Mouse (Mus musculus): Measurements from ENCODE around the gene Dennd1a.

The Dennd1a gene

GRCm38 (mm10) chr2:38124727-38125126, 162.5 kb downstream of the Dennd1a start:
- no peak for DNase-seq (ENCODE audit: low read depth, low spot score)

- no peak for DNase-seq (ENCODE audit: low read depth, low spot score)
Observed at GRCm38 (mm10) chr2:38115000-38115399, 172.2 kb downstream of the Dennd1a start.

- no peak for DNase-seq (ENCODE audit: low read depth, low spot score)
Observed at GRCm38 (mm10) chr2:38111655-38112351, 175.4 kb downstream of the Dennd1a start.

DNA sequence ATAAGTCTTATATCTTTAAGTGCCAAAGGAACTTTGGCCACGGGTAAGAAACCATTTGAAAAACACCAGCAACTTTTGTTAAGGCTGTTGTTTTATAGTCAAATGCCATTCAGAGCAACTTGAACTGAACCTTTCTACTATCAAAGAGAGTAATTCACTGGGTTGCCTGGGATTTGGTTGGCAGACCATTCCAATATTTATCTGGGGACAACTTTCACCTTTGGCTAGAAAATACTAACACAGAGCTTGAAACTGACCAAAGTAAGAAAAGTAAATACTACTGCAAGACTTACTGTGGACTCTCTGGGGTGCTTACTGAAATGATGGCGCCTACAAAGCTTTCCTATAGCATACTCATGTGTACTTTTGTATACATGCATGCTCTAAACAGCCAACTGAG, 178.6 kb downstream of the Dennd1a start:
- no peak for DNase-seq (ENCODE audit: low read depth, low spot score)

DNA sequence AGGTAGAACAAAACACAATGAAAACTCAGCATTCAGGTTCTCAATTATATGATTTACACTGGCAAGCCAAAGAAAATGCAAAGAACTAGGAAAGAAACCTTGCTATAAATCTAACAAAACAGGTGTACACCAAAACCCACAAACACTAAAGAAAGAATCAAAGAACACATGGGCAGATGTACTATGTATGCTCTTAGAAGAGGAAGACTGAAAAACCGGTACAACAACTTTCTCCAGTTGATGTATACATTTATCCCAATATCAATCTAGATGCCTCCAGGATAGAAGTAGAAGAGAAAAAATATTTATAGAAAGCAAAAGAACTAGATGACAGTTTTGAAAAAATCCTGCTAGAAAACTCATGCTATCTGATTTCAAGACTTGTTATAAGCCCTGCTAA, 184.5 kb downstream of the Dennd1a start:
- DNase-seq (ENCODE audit: low read depth, low spot score) = no peak

DNA sequence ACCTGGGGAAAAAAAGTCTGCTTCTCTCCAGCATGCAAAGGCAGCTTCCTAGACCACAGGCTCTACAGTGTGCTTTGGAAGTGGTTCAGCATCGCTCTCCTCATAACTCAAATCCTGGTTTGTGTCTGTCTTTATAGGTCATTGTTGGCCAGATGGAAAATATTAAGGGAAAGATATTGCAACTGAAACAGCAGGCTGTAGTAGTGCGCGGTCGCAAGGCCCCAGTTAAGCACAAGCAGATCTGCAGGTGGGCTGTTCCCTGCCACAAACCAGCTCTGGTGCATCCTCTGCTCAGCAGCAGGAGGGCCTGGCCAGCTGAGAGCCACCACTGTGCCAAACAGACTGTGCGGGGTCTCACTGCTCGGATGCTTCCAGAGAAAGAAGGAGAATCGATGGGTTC, 186.9 kb downstream of the Dennd1a start:
- DNase-seq (ENCODE audit: low read depth, low spot score) = no peak

- no peak for DNase-seq (ENCODE audit: low read depth, low spot score)
Observed at GRCm38 (mm10) chr2:38099120-38099773, 187.9 kb downstream of the Dennd1a start.

- no peak for DNase-seq (ENCODE audit: low read depth, low spot score)
Observed at GRCm38 (mm10) chr2:38097469-38097868, 189.7 kb downstream of the Dennd1a start.

GRCm38 (mm10) chr2:38096328-38096727, 190.9 kb downstream of the Dennd1a start:
- no peak for DNase-seq (ENCODE audit: low read depth, low spot score)

- DNase-seq (ENCODE audit: low read depth, low spot score) = no peak
Observed at GRCm38 (mm10) chr2:38094380-38095163, 192.6 kb downstream of the Dennd1a start.

DNA sequence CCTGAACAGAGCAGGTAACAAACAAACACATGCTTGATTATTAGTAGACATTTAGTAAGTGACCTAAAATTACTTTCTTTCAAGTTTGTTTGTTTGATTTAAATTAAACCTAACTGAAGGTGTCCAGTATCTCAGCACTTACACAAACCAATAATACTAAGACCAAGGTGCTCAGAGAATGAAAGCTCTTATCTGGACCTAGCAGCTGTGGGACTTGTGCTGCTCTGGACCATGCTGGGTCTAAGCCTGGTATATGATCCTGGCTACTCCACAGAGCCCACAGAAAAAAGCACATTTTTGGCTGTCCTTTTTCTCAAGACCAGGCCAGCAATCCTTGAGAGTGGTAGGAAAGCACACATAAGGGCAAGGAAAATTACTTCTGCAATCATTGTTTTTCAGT, 193.2 kb downstream of the Dennd1a start:
- DNase-seq (ENCODE audit: low read depth, low spot score) = no peak

DNA sequence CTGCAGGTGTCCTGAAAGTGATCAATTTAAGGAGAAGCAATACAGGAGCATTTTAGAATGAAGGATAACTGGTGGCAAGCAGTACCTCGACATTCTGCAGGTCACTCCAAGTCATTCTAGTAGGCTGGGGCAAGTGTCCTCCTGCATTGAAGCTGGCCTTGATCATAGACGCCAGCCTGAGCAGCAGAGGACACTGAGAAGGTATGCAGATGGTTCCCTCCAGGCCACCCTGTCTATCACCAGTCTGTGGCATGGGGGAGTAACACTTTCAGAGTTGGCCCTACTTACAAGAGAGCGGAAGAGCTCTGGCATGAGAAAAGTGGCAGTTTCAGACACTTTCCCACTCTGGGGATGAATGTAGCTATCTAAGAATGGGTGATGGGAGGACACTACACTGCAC, 193.9 kb downstream of the Dennd1a start:
- DNase-seq (ENCODE audit: low read depth, low spot score) = no peak

DNA sequence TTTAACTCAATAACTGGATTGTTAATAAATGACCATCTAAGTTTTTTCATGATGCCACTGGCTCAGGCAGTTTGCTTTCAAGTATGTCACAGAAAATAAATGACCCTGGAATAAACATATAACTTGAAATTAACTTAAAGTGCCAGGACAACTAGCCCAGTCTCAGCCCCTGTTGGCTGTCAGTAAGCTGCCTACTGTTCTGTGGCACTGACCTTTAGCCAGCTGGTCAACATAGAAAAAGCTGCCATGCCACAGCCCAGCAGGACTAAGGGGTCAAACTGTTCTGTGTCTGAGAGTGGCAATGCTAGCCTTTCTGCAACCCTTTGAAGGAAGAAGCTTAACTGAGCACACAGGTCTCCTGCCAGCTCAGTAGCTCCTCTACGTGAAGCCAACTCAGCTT, 198.8 kb downstream of the Dennd1a start:
- DNase-seq (ENCODE audit: low read depth, low spot score) = no peak

GRCm38 (mm10) chr2:38085058-38085457, 202.1 kb downstream of the Dennd1a start:
- DNase-seq (ENCODE audit: low read depth, low spot score) = no peak

- DNase-seq (ENCODE audit: low read depth, low spot score) = no peak
Observed at GRCm38 (mm10) chr2:38083251-38083650, 203.9 kb downstream of the Dennd1a start.

DNA sequence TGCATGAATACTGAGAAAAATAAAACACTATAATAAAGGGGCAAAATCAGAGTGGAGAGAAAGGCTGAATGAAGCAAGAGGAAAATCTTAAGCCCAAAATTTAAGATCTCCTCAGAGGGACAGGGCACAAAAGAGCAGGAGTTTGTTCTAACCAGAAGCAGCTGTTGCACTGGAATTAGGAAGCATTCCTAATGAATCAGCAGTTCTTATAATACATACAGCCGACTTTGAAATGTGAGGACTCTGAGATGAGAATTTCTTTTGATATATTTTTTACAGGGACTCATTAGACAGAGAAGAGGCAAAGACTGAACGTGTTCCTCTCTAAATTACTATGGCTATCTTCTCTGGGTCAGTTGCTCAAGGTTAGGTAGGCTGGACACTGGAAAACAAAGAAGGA, 212.7 kb downstream of the Dennd1a start:
- no peak for DNase-seq (ENCODE audit: low read depth, low spot score)

DNA sequence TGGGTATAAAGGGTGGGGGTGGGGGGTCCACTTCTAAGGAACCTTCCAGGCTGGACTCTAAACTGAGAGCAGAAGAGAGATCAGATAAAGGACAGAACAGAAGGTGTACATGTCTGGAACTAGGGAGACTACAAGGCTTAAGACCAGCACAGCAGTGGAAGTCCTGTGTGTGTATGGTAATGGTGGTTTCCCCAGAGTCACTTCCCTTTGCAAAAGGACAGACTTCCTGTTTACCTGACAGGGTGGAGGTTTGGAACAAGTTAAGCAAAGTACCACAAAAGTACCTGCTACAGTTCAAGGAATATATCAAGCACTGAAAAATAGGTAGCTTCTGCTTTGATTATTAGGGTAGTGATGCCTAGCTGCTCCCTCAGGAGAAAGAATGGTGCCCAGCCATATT, 215.1 kb downstream of the Dennd1a start:
- DNase-seq (ENCODE audit: low read depth, low spot score) = no peak

DNA sequence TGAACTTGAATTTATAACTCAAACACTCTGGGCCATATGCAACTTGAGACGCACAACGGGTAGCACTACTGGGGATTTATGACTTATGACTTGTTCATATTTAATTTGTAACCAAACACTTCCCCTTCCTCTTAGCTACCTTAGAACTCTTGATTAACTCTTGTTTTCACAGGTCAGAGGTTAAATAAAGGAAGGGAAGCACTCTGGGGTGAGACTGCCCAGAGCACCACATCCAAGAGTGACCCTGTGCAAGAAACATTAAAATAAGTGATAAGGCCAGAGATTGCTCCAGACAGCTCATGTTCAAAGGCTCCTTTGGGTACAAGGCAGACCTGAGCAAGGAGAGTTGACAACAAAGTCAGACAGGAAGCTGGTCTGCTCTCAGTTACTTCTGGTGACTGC, 219.0 kb downstream of the Dennd1a start:
- no peak for DNase-seq (ENCODE audit: low read depth, low spot score)

GRCm38 (mm10) chr2:38065914-38066313, 221.3 kb downstream of the Dennd1a start:
- DNase-seq (ENCODE audit: low read depth, low spot score) = no peak

DNA sequence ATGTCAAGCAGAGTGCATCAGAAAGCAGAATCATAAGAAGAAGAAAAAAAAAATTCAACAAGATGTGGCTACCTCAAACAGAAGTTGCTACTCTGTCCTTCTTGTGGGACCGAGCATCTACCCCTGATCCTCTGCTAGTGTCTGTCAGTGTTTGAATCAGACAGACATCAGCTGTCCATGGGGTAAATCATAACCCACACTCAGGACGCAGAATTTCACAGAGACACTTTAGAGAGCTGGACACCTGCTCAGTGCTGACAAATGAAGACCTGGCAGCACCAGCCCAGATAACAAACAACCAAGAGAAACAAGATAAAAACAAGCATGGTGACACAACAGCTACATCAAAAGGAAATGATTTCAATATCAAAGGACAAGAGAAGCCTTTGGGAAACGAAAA, 222.9 kb downstream of the Dennd1a start:
- no peak for DNase-seq (ENCODE audit: low read depth, low spot score)

DNA sequence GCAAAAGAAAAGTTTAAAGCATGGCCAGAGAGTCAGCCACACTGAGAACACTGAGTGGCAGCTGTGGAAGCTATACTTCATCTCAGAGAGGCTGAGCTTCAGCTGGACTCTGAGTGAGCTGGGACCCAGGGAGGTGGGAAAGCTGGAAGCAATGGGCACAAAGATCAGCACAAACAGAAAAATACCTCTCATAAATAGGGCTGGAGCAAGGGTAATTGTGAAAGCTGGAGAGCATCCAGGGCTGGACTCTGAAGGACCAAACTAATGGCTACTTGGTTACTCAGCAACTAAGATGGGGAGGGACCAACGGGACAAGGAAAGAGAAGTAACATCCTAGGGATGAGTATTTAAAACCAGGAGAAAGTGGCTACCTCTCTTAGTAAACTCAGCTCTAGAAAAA, 225.0 kb downstream of the Dennd1a start:
- DNase-seq (ENCODE audit: low read depth, low spot score) = no peak

DNA sequence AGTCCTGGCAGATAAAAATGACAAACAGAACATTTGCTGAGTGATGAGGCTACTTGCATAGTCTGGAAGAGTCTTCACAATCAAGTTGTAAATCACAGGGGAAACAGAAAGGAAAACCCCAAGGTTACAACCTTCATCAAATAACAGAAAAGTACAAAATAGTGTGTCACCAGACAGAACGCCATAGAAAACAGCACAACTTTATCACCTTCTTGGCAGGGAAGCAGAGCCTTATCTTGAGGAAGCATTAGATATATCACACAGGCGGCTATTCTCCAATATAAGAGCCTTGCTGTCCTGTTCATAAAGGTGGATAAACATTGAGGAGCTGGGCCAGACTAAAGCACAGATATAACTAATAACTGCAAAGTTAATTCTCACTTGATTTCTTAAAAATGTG, 225.7 kb downstream of the Dennd1a start:
- no peak for DNase-seq (ENCODE audit: low read depth, low spot score)

- DNase-seq (ENCODE audit: low read depth, low spot score) = no peak
Observed at GRCm38 (mm10) chr2:38052440-38052839, 234.8 kb downstream of the Dennd1a start.
